Mouse (Mus musculus): ENCODE results near the gene Tat. TPM values are rescaled to one million over a fixed set of nuclear protein-coding genes. Genes with fewer than 3 reads are reported as not detected.

Gene Tat
- total and polyA plus RNA-seq, 2 experiments from 2014 or later: 0.14 TPM; not detected in 1

DNA sequence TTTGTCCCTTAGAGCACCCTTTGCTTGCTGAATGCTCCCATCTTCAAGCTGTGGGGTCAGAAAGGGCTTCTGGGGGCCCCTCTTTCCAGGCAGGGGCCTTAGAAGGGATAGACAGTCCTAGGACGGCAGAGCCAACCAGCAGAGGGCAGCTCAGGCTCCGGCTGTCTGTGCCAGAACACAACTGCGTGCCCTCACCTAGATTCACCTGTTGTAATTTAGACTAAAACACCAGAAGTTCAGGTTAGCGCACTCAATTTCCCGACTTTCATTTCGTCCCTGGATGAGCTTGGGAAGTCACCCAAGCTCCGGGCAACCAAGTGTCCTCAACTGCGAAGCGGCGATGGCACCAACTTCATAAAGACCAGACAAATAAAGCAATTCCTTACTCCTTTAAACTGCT is 21.4 kb upstream of the Tat start:
- ATAC-seq (ENCODE audit: low FRiP score) (no peak), DNase-seq (ENCODE audit: low spot score) (no peak)
- Histone ChIP-seq H3K36me3 (ENCODE audit: insufficient read depth, low read length) (no peaks in the 10 kb centered on the region), H3K9me3 (ENCODE audit: low read length) (no peaks in the 10 kb centered on the region), H3K4me2 (ENCODE audit: low read depth, low read length, poor library complexity, severe bottlenecking) (no peak overlapping the region), H3K4me3 (ENCODE audit: low read depth, low read length) (no peak overlapping the region), H3K27ac (ENCODE audit: low read depth, low read length) (no peak overlapping the region), H3K27me3 (ENCODE audit: insufficient read depth, low read length) (no peaks in the 10 kb centered on the region), H3K9ac (replicated peaks; ENCODE audit: low read length, poor library complexity, severe bottlenecking) (no peak overlapping the region), H3K4me1 (ENCODE audit: insufficient read depth, low read length) (no peaks in the 10 kb centered on the region)
- peak; percentile 41 for TF ChIP-seq CTCF (IDR thresholded peaks at IDR 0.05)
- WGBS: 57% methylated on average over 10 of the region's 10 CpGs

DNA sequence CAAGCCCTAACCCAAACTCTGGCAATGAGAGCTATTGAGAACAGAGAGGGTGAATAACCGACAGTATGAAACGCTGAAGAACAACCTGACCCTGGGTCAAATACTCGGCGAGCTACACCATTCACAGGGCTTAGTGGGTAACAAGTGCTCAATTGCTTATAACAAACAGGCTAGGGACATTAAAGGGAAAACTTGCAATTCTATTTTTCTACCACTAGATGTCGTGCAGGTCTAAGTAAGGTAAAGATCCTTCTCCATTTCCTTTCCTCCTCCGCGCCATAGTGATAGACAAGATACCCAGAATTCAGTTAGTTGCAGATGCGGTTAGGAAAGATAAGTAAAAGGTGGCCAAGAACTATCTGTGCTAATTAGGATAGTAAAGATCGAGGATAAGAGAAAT is 19.9 kb upstream of the Tat start:
- no peak overlapping the region for H3K4me2 ChIP-seq (ENCODE audit: low read depth, low read length, poor library complexity, severe bottlenecking)
- WGBS: 4% methylated on average over 9 of the region's 9 CpGs
- peak; percentile 95 for TF ChIP-seq CTCF (IDR thresholded peaks at IDR 0.05)
- no peak overlapping the region for H3K27ac ChIP-seq (ENCODE audit: low read depth, low read length)
- H3K36me3 ChIP-seq (ENCODE audit: insufficient read depth, low read length): no peaks in the 10 kb centered on the region
- H3K4me1 ChIP-seq (ENCODE audit: insufficient read depth, low read length): no peaks in the 10 kb centered on the region
- no peaks in the 10 kb centered on the region for H3K27me3 ChIP-seq (ENCODE audit: insufficient read depth, low read length)
- H3K4me3 ChIP-seq (ENCODE audit: low read depth, low read length): no peak overlapping the region
- peak; percentile 84 for DNase-seq (ENCODE audit: low spot score)
- ATAC-seq (ENCODE audit: low FRiP score): no peak
- H3K9ac ChIP-seq (replicated peaks; ENCODE audit: low read length, poor library complexity, severe bottlenecking): no peak overlapping the region
- H3K9me3 ChIP-seq (ENCODE audit: low read length): no peaks in the 10 kb centered on the region

GRCm38 (mm10) chr8:109972901-109973300 is 17.3 kb upstream of the Tat start:
- H3K36me3 ChIP-seq (ENCODE audit: insufficient read depth, low read length): no peaks in the 10 kb centered on the region
- ATAC-seq (ENCODE audit: low FRiP score): no peak
- no peaks in the 10 kb centered on the region for H3K4me1 ChIP-seq (ENCODE audit: insufficient read depth, low read length)
- H3K9ac ChIP-seq (replicated peaks; ENCODE audit: low read length, poor library complexity, severe bottlenecking): no peak overlapping the region
- no peak overlapping the region for H3K27ac ChIP-seq (ENCODE audit: low read depth, low read length)
- H3K4me2 ChIP-seq (ENCODE audit: low read depth, low read length, poor library complexity, severe bottlenecking): no peak overlapping the region
- no peak overlapping the region for H3K4me3 ChIP-seq (ENCODE audit: low read depth, low read length)
- TF ChIP-seq CTCF (IDR thresholded peaks at IDR 0.05): no peak
- no peak for DNase-seq (ENCODE audit: low spot score)
- WGBS: 86% methylated on average over 4 of the region's 4 CpGs
- no peaks in the 10 kb centered on the region for H3K27me3 ChIP-seq (ENCODE audit: insufficient read depth, low read length)
- no peaks in the 10 kb centered on the region for H3K9me3 ChIP-seq (ENCODE audit: low read length)

DNA sequence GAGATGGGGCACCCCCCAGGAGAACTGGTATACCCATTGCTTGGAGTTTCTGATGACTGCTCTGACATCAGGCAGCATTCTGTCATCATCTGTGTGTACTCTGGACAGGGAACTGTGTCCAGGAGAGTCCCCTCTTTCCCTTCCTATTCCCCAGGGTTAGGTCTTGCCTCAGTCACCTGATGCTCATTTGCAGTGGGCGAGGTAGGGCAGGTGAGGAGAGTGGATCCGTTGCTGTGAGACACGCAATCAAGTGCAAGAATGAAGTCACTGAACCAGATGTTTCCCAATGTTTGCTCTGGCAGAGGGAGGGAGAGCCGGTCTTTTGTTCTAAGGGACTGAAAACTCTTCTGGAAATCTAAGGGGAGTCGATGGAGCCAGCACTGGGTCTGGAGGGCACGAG is 10.9 kb upstream of the Tat start:
- Histone ChIP-seq H3K4me1 (ENCODE audit: insufficient read depth, low read length) (peaks cover 4% of the 10 kb centered on the region; the same call in 1 of the 2 replicates), H3K36me3 (ENCODE audit: insufficient read depth, low read length) (no peaks in the 10 kb centered on the region), H3K4me2 (ENCODE audit: low read depth, low read length, poor library complexity, severe bottlenecking) (no peak overlapping the region), H3K4me3 (ENCODE audit: low read depth, low read length) (no peak overlapping the region), H3K27me3 (ENCODE audit: insufficient read depth, low read length) (no peaks in the 10 kb centered on the region), H3K27ac (ENCODE audit: low read depth, low read length) (no peak overlapping the region), H3K9ac (replicated peaks; ENCODE audit: low read length, poor library complexity, severe bottlenecking) (no peak overlapping the region), H3K9me3 (ENCODE audit: low read length) (no peaks in the 10 kb centered on the region)
- 72% methylated on average over 6 of the region's 6 CpGs for WGBS
- ATAC-seq (ENCODE audit: low FRiP score): no peak
- no peak for DNase-seq (ENCODE audit: low spot score)
- no peak for TF ChIP-seq CTCF (IDR thresholded peaks at IDR 0.05)

DNA sequence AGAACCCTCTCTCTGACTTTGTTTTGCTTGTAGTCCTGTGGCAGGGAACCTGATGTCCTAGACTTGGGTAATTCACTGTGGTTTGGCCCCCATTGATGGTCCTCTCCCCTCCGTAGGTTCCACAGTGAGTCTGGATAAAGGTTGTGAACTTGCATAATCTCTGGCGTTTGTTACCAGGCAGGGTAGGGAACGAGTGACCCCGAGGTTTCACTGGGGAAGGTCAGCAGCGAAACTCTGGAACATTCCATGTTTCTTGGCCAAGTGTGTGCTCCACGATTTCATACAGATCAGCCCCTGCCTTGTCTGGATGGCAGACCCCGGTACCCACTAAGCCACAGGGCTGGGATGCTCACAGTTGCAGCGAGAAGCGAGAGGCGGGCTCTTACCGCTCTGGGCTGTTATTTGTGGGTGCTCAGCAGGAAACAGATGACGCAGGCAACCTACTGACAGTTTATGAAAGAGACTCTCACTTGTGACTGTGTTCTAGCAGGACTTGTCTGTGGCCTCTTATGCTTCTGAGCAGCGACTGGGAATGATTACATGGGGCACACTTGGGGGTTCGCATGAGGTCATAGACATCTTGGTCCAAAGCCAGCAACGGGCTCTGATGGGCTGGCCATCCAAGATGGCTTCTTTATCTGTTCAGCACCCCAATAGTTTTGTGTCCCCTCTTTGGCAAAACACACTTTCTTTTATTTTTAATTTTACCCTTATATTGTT is 7.7 kb upstream of the Tat start:
- Histone ChIP-seq H3K4me3 (ENCODE audit: low read depth, low read length) (no peak overlapping the region), H3K9me3 (ENCODE audit: low read length) (no peaks in the 10 kb centered on the region), H3K4me2 (ENCODE audit: low read depth, low read length, poor library complexity, severe bottlenecking) (no peak overlapping the region), H3K27ac (ENCODE audit: low read depth, low read length) (no peak overlapping the region), H3K36me3 (ENCODE audit: insufficient read depth, low read length) (no peaks in the 10 kb centered on the region), H3K27me3 (ENCODE audit: insufficient read depth, low read length) (no peaks in the 10 kb centered on the region), H3K9ac (replicated peaks; ENCODE audit: low read length, poor library complexity, severe bottlenecking) (no peak overlapping the region), H3K4me1 (ENCODE audit: insufficient read depth, low read length) (peaks cover 4% of the 10 kb centered on the region; the same call in 1 of the 2 replicates)
- TF ChIP-seq CTCF (IDR thresholded peaks at IDR 0.05): no peak
- ATAC-seq (ENCODE audit: low FRiP score) (no peak), DNase-seq (ENCODE audit: low spot score) (no peak)
- WGBS: 74% methylated on average over 15 of the region's 15 CpGs

DNA sequence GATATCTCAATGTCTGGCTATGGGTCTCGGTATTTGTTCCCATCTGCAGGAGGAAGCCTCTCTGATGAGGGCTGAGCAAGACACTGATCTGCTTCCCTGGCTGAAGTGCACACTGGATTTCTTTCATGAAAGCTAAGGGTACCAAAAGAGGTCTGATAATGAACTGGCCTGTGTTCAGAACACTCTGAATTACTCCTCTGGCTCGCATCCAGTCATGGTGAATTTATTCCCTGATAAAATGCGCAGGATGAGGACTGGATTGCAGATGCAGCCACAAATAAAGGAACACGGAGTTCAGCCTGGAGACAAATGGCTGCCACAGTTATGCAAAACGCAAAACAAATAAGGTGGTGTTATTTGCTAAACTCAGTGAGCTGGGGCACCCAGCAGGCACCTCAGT is 6.3 kb upstream of the Tat start:
- Histone ChIP-seq H3K27ac (ENCODE audit: low read depth, low read length) (peak overlapping the region; percentile 65), H3K27me3 (ENCODE audit: insufficient read depth, low read length) (no peaks in the 10 kb centered on the region), H3K36me3 (ENCODE audit: insufficient read depth, low read length) (no peaks in the 10 kb centered on the region), H3K4me3 (ENCODE audit: low read depth, low read length) (no peak overlapping the region), H3K9ac (replicated peaks; ENCODE audit: low read length, poor library complexity, severe bottlenecking) (no peak overlapping the region; the same call in 1 of the 2 replicates), H3K4me1 (ENCODE audit: insufficient read depth, low read length) (peaks cover 4% of the 10 kb centered on the region; the same call in 1 of the 2 replicates), H3K4me2 (ENCODE audit: low read depth, low read length, poor library complexity, severe bottlenecking) (no peak overlapping the region), H3K9me3 (ENCODE audit: low read length) (no peaks in the 10 kb centered on the region)
- ATAC-seq (ENCODE audit: low FRiP score): no peak
- 19% methylated on average over 5 of the region's 5 CpGs for WGBS
- peak; percentile 75 for DNase-seq (ENCODE audit: low spot score)
- TF ChIP-seq CTCF (IDR thresholded peaks at IDR 0.05): no peak

Measured in midbrain, postnatal 0 days (tissue).